Mouse (Mus musculus): Measurements from ENCODE around the gene Sppl2b. TPM values are rescaled to one million over a fixed set of nuclear protein-coding genes. Genes with fewer than 3 reads are reported as not detected.

Gene Sppl2b
- polyA plus RNA-seq, 1 experiment from 2014 or later = 31.9 TPM

DNA sequence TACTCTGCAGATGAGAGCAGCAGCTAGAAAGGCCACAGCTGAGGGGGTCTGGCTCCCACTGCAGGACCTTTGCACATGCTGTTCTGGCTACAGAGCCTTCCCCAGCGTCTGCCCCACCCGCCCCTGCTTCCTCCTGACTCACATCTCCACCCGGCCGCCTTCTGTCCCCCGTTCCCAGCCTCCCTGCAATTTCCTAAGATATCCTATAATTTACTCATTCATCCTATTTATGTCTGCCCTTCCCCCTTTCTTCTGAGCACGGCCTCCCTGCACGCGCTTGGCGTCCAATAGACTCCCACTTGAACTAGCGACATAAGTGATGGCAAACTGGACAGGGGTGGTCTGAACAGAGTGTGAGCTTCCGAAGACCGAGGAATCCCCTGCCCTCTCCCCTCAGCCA is 9.3 kb upstream of the Sppl2b start:
- peaks cover 37% of the 10 kb centered on the region for H3K27me3 ChIP-seq (ENCODE audit: control insufficient read depth, insufficient read depth, low read length)
- no peak overlapping the region for H3K9ac ChIP-seq (replicated peaks; ENCODE audit: low read depth, low read length)
- 71% methylated on average over 12 of the region's 12 CpGs for WGBS
- ATAC-seq (ENCODE audit: insufficient number of reproducible peaks, insufficient read depth, low FRiP score, low read depth) = no peak
- 0 out of 2 replicates have a peak, but pooled peaks cover 8% of the 10 kb centered on the region for H3K4me1 ChIP-seq (ENCODE audit: control insufficient read depth, insufficient read depth, low read length)
- no peaks in the 10 kb centered on the region for H3K9me3 ChIP-seq (ENCODE audit: control insufficient read depth, low read depth, low read length)
- H3K4me2 ChIP-seq (replicated peaks; ENCODE audit: low read depth, low read length) = no peak overlapping the region
- no peaks in the 10 kb centered on the region for H3K36me3 ChIP-seq (ENCODE audit: control insufficient read depth, insufficient read depth, low read length)
- no peak overlapping the region for H3K27ac ChIP-seq (ENCODE audit: low read length)
- no peak overlapping the region for H3K4me3 ChIP-seq (ENCODE audit: low read depth, low read length)

DNA sequence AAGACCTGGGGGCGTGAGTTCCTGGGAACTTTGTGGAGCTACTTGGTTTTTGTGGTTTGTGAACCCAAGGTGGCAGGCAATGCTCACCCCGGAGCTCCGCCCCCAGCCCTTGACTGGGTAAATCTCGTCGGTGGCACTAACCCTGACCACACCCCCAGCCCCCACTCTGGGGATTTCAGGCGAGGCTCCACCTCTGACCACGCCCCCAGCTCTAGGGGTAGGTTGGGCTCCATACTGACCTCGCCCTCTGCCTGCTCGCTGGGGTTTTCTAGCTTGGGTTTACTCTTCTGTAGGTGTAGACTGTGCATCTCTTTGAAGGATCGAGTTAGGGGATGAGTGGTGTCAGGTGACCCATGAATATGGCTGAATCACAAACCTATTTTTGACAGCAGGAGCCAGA is 6.5 kb upstream of the Sppl2b start:
- peaks cover 19% of the 10 kb centered on the region for H3K27me3 ChIP-seq (ENCODE audit: control insufficient read depth, insufficient read depth, low read length)
- no peak overlapping the region for H3K4me2 ChIP-seq (replicated peaks; ENCODE audit: low read depth, low read length)
- no peak overlapping the region for H3K9ac ChIP-seq (replicated peaks; ENCODE audit: low read depth, low read length)
- no peak overlapping the region for H3K27ac ChIP-seq (ENCODE audit: low read length)
- no peak overlapping the region for H3K4me3 ChIP-seq (ENCODE audit: low read depth, low read length)
- 0 out of 2 replicates have a peak, but pooled peaks cover 5% of the 10 kb centered on the region for H3K4me1 ChIP-seq (ENCODE audit: control insufficient read depth, insufficient read depth, low read length)
- WGBS = 7% methylated on average over 10 of the region's 10 CpGs
- H3K36me3 ChIP-seq (ENCODE audit: control insufficient read depth, insufficient read depth, low read length) = peaks cover 22% of the 10 kb centered on the region
- H3K9me3 ChIP-seq (ENCODE audit: control insufficient read depth, low read depth, low read length) = no peaks in the 10 kb centered on the region
- ATAC-seq (ENCODE audit: insufficient number of reproducible peaks, insufficient read depth, low FRiP score, low read depth) = peak; percentile 69

DNA sequence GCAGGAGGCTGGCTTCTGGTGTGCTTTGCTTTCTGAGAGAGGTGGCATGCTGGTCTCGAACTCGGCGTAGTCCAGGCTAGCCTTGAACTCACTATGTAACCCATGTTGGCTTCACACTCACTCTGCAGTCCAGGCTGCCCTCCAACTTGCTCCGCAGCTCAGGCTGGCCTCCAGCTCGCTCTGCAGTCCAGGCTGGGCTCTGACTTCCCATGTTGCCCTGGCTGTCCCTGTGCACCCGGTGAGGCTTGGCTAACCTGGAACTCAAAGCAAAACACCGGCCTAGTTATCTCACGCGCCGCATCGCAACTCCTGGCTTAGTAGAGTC is 636 bp downstream of the Sppl2b start:
- WGBS = 18% methylated on average over 11 of the region's 11 CpGs
- peak overlapping the region; percentile 70 for H3K9ac ChIP-seq (replicated peaks; ENCODE audit: low read depth, low read length)
- H3K36me3 ChIP-seq (ENCODE audit: control insufficient read depth, insufficient read depth, low read length) = peaks cover 23% of the 10 kb centered on the region
- H3K4me1 ChIP-seq (ENCODE audit: control insufficient read depth, insufficient read depth, low read length) = peaks cover 21% of the 10 kb centered on the region
- no peaks in the 10 kb centered on the region for H3K27me3 ChIP-seq (ENCODE audit: control insufficient read depth, insufficient read depth, low read length)
- no peak for ATAC-seq (ENCODE audit: insufficient number of reproducible peaks, insufficient read depth, low FRiP score, low read depth)
- no peak overlapping the region for H3K27ac ChIP-seq (ENCODE audit: low read length)
- peak overlapping the region; percentile 97 for H3K4me2 ChIP-seq (replicated peaks; ENCODE audit: low read depth, low read length)
- no peaks in the 10 kb centered on the region for H3K9me3 ChIP-seq (ENCODE audit: control insufficient read depth, low read depth, low read length)
- H3K4me3 ChIP-seq (ENCODE audit: low read depth, low read length) = peak overlapping the region; percentile 75

DNA sequence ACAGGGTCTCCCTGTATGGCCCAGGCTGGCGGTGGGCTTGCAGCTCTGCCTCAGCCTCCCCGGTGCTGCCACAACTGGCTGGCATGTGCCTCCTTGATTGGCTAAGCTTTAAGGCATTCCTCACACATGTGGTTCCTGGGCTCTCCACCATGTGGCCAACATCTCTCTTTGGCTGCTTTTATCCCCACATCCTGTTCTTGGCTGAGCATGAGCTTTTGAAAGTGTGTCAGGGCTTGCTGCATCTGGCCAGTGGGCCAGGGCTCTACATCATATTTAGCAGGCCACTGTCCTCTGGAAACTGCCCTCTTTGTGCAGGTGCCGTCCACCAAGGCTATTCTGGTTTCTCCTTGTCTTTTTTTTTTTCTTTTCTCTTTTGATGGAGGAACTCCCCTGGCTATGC is 1.2 kb downstream of the Sppl2b start:
- H3K4me1 ChIP-seq (ENCODE audit: control insufficient read depth, insufficient read depth, low read length) = peaks cover 21% of the 10 kb centered on the region
- peak overlapping the region; percentile 97; the same call in 1 of the 2 replicates for H3K4me2 ChIP-seq (replicated peaks; ENCODE audit: low read depth, low read length)
- ATAC-seq (ENCODE audit: insufficient number of reproducible peaks, insufficient read depth, low FRiP score, low read depth) = no peak
- peaks cover 20% of the 10 kb centered on the region for H3K36me3 ChIP-seq (ENCODE audit: control insufficient read depth, insufficient read depth, low read length)
- H3K27me3 ChIP-seq (ENCODE audit: control insufficient read depth, insufficient read depth, low read length) = no peaks in the 10 kb centered on the region
- H3K9ac ChIP-seq (replicated peaks; ENCODE audit: low read depth, low read length) = 0 out of 2 replicates have a peak overlapping the region, but pooled peaks have one; percentile 70
- H3K4me3 ChIP-seq (ENCODE audit: low read depth, low read length) = peak overlapping the region; percentile 75; the same call in 1 of the 2 replicates
- WGBS = 57% methylated on average over 3 of the region's 3 CpGs
- H3K27ac ChIP-seq (ENCODE audit: low read length) = no peak overlapping the region
- no peaks in the 10 kb centered on the region for H3K9me3 ChIP-seq (ENCODE audit: control insufficient read depth, low read depth, low read length)

- Histone ChIP-seq H3K9ac (replicated peaks; ENCODE audit: low read depth, low read length) (no peak overlapping the region), H3K4me3 (ENCODE audit: low read depth, low read length) (no peak overlapping the region), H3K4me2 (replicated peaks; ENCODE audit: low read depth, low read length) (no peak overlapping the region), H3K27ac (ENCODE audit: low read length) (no peak overlapping the region), H3K9me3 (ENCODE audit: control insufficient read depth, low read depth, low read length) (no peaks in the 10 kb centered on the region), H3K27me3 (ENCODE audit: control insufficient read depth, insufficient read depth, low read length) (no peaks in the 10 kb centered on the region), H3K4me1 (ENCODE audit: control insufficient read depth, insufficient read depth, low read length) (peaks cover 21% of the 10 kb centered on the region), H3K36me3 (ENCODE audit: control insufficient read depth, insufficient read depth, low read length) (peaks cover 13% of the 10 kb centered on the region)
- 69% methylated on average over 5 of the region's 5 CpGs for WGBS
- no peak for ATAC-seq (ENCODE audit: insufficient number of reproducible peaks, insufficient read depth, low FRiP score, low read depth)
Observed at GRCm38 (mm10) chr10:80856908-80857307, 1.8 kb downstream of the Sppl2b start.

DNA sequence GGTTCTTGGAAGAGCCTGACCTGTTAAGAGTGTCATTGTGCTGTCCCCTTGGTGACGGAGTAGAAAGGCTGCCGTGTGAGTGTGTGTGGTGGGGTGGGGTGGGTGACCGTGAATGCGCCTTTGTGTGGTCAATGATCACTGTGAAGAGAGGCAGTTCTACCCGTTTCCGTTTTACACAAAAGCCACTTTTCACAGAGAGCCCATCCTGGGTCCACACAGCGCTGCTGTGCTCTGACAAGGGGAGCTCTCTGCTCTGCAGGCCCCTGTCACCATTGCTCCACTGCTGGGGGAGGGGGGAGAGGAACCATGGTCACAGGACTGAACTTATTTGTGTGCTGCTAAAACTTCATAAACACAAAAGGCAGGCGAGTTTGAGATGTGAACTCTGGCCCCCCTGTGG is 2.3 kb downstream of the Sppl2b start:
- H3K9ac ChIP-seq (replicated peaks; ENCODE audit: low read depth, low read length) = no peak overlapping the region
- H3K4me2 ChIP-seq (replicated peaks; ENCODE audit: low read depth, low read length) = 0 out of 2 replicates have a peak overlapping the region, but pooled peaks have one; percentile 3
- no peaks in the 10 kb centered on the region for H3K9me3 ChIP-seq (ENCODE audit: control insufficient read depth, low read depth, low read length)
- no peak overlapping the region for H3K4me3 ChIP-seq (ENCODE audit: low read depth, low read length)
- H3K27ac ChIP-seq (ENCODE audit: low read length) = peak overlapping the region; percentile 28; the same call in 1 of the 2 replicates
- no peak for ATAC-seq (ENCODE audit: insufficient number of reproducible peaks, insufficient read depth, low FRiP score, low read depth)
- H3K27me3 ChIP-seq (ENCODE audit: control insufficient read depth, insufficient read depth, low read length) = no peaks in the 10 kb centered on the region
- 56% methylated on average over 8 of the region's 8 CpGs for WGBS
- peaks cover 21% of the 10 kb centered on the region for H3K4me1 ChIP-seq (ENCODE audit: control insufficient read depth, insufficient read depth, low read length)
- peaks cover 9% of the 10 kb centered on the region for H3K36me3 ChIP-seq (ENCODE audit: control insufficient read depth, insufficient read depth, low read length)

- H3K36me3 ChIP-seq (ENCODE audit: control insufficient read depth, insufficient read depth, low read length) = peaks cover 9% of the 10 kb centered on the region
- no peaks in the 10 kb centered on the region for H3K27me3 ChIP-seq (ENCODE audit: control insufficient read depth, insufficient read depth, low read length)
- H3K4me2 ChIP-seq (replicated peaks; ENCODE audit: low read depth, low read length) = 0 out of 2 replicates have a peak overlapping the region, but pooled peaks have one; percentile 3
- no peaks in the 10 kb centered on the region for H3K9me3 ChIP-seq (ENCODE audit: control insufficient read depth, low read depth, low read length)
- no peak overlapping the region for H3K4me3 ChIP-seq (ENCODE audit: low read depth, low read length)
- H3K4me1 ChIP-seq (ENCODE audit: control insufficient read depth, insufficient read depth, low read length) = peaks cover 21% of the 10 kb centered on the region
- no peak; the same call in 1 of the 2 replicates for ATAC-seq (ENCODE audit: insufficient number of reproducible peaks, insufficient read depth, low FRiP score, low read depth)
- H3K27ac ChIP-seq (ENCODE audit: low read length) = peak overlapping the region; percentile 28; the same call in 1 of the 2 replicates
- 0 out of 2 replicates have a peak overlapping the region, but pooled peaks have one; percentile 4 for H3K9ac ChIP-seq (replicated peaks; ENCODE audit: low read depth, low read length)
- 50% methylated on average over 3 of the region's 3 CpGs for WGBS
Observed at GRCm38 (mm10) chr10:80857848-80858247, 2.8 kb downstream of the Sppl2b start.

GRCm38 (mm10) chr10:80858350-80858935 is 3.4 kb downstream of the Sppl2b start:
- H3K36me3 ChIP-seq (ENCODE audit: control insufficient read depth, insufficient read depth, low read length) = peaks cover 6% of the 10 kb centered on the region
- H3K9ac ChIP-seq (replicated peaks; ENCODE audit: low read depth, low read length) = no peak overlapping the region
- peaks cover 21% of the 10 kb centered on the region for H3K4me1 ChIP-seq (ENCODE audit: control insufficient read depth, insufficient read depth, low read length)
- no peaks in the 10 kb centered on the region for H3K27me3 ChIP-seq (ENCODE audit: control insufficient read depth, insufficient read depth, low read length)
- WGBS = 60% methylated on average over 7 of the region's 7 CpGs
- peak overlapping the region; percentile 28; the same call in 1 of the 2 replicates for H3K27ac ChIP-seq (ENCODE audit: low read length)
- no peak overlapping the region for H3K4me2 ChIP-seq (replicated peaks; ENCODE audit: low read depth, low read length)
- no peak for ATAC-seq (ENCODE audit: insufficient number of reproducible peaks, insufficient read depth, low FRiP score, low read depth)
- H3K9me3 ChIP-seq (ENCODE audit: control insufficient read depth, low read depth, low read length) = no peaks in the 10 kb centered on the region
- no peak overlapping the region for H3K4me3 ChIP-seq (ENCODE audit: low read depth, low read length)

GRCm38 (mm10) chr10:80862305-80862704 is 7.2 kb downstream of the Sppl2b start:
- no peak overlapping the region for H3K9ac ChIP-seq (replicated peaks; ENCODE audit: low read depth, low read length)
- WGBS = 92% methylated on average over 5 of the region's 5 CpGs
- no peak for ATAC-seq (ENCODE audit: insufficient number of reproducible peaks, insufficient read depth, low FRiP score, low read depth)
- H3K27me3 ChIP-seq (ENCODE audit: control insufficient read depth, insufficient read depth, low read length) = no peaks in the 10 kb centered on the region
- no peak overlapping the region for H3K27ac ChIP-seq (ENCODE audit: low read length)
- no peak overlapping the region for H3K4me2 ChIP-seq (replicated peaks; ENCODE audit: low read depth, low read length)
- no peak overlapping the region for H3K4me3 ChIP-seq (ENCODE audit: low read depth, low read length)
- H3K36me3 ChIP-seq (ENCODE audit: control insufficient read depth, insufficient read depth, low read length) = peaks cover 17% of the 10 kb centered on the region
- no peaks in the 10 kb centered on the region for H3K9me3 ChIP-seq (ENCODE audit: control insufficient read depth, low read depth, low read length)
- H3K4me1 ChIP-seq (ENCODE audit: control insufficient read depth, insufficient read depth, low read length) = no peaks in the 10 kb centered on the region

Data from stomach, embryonic 14.5 days (tissue).